Mouse (Mus musculus): ENCODE results near the gene Btg4. TPM values are rescaled to one million over a fixed set of nuclear protein-coding genes. Genes with fewer than 3 reads are reported as not detected.

Btg4 gene
- total RNA-seq, 2 experiments from 2014 or later, result not detected

- intact Hi-C loops (cut with DNase I), result loop anchor here (10.0 kb wide), 1 partner anchor 342 kb away; no protein-coding TSS in a partner anchor
- DNase-seq (ENCODE audit: low spot score in 2 of 2), result no peak
Observed at GRCm38 (mm10) chr9:51147294-51147693, 86.6 kb downstream of the Btg4 start.

DNA sequence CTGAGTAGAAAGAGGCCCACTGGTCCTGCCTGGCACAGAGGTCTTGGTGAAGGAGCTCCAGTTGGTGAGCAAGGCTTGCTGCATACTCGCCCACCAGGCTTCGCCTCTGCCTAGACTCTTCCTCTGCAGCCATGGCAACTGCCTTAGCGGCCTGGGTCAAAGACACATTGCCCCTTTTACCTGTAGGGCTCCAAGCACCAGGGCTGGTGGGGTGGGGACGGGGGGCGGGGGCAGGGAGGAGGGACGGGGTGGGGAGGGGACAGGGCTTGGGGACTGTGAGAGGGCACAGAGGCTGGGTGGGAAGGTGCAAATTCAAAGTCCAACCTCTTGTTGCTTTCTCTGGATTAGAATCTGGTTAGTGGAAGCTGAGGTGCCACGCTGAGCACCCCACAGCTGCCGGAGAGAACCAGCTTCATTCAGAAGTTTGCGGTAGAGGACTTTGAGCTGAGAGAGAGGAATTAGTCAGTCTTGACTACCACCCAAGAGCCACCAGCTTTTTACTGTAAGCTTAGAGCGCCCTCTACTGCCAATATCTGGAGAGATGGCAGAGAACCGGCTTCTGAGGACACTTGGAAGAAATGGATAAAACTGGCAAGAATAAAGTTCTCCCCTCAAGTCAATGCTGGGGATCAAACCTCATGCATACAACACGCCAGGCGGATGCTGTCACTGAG, 91.5 kb downstream of the Btg4 start:
- DNase-seq (ENCODE audit: low spot score in 2 of 2), result peak; percentile 82 to 84
- intact Hi-C loops (cut with DNase I), result loop anchor here (5.0 kb wide), 2 partner anchors 140 to 300 kb away; no protein-coding TSS in a partner anchor

DNA sequence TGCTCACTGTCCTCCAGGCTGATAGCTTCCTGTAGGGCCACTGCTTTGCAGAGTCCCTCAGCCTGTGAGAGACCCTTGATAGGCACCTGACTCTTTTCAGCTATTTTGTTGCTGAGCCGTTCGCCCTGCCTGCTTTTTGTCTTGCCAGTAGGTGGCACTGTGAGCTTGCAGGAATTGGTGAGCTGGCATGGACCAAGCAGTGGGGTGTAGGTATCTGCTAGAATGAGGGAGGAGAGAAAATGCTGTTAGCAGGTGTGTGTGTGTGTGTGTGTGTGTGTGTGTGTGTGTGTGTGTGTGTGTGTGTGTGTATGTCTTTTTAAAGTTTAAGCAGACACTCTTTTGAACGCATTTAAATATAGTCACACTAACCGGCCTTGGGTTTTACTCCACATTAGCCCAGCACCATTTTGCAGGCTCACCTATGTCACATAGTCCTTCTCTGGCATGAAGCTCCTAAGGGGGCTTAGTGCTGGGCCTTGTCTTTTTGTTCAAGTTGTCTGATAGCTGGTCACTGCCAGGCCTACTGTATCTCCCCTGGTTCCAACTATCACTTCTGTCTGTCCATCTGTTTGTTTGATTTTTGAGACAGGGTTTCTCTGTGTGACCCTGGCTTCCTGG, 101.2 kb downstream of the Btg4 start:
- DNase-seq (ENCODE audit: low spot score in 2 of 2), result peak; percentile 87 to 89
- intact Hi-C loops (cut with DNase I), result loop anchor here (1.0 to 10.0 kb wide), 2 partner anchors 130 to 783 kb away; no protein-coding TSS in a partner anchor

- no peak for DNase-seq (ENCODE audit: low spot score in 2 of 2)
- intact Hi-C loops (cut with DNase I), result loop anchor here (10.0 kb wide), 1 partner anchor 781 kb away; no protein-coding TSS in a partner anchor
Observed at GRCm38 (mm10) chr9:51163989-51164388, 103.3 kb downstream of the Btg4 start.

DNA sequence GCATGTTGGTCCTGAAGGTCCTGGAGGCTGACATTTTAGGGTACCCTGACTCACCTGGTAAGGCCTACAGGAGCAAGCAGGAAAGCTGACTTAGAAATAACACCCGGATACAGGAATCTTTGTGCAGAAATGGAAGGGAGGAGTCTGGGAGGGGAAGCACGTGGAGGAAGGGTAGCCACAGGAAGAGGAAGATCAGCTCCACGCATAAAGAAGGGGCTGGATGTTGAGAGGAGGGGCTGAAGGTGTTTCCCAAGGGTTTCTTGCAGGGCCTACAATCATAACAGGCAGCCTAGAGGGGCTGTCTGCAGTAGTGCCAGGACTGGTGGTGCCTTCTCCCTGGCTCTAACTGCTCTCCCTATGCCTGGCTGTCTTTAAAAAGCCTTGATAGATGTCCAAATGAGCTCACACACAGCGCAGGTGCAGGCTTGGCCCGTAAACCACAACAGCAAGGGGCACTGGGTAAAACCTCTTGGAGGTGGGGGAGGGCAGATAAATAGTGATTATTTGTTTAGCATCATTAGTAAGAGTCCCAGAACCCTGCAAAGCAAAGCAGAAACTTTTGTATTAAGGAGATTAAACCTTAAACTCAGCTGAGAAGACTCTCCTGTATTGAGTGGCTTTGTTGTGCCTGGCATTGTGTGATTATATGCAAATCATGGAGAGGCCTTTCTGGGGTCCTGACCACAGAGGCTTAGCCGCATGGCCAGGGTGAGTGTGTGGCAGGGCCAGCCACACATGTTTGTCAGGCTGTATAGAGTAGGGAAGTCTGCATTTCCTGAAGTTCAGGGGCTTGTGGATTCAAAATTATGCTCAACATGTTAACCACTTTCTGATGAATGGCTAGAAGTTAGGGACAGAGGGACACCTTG, 104.8 kb downstream of the Btg4 start, which contains the start of gene Gm32742:
Gm32742 (minus strand) TSS at position 206 of the 869 bp plus-strand sequence.
- DNase-seq (ENCODE audit: low spot score in 2 of 2), result no peak
- intact Hi-C loops (cut with DNase I), result loop anchor here (5.0 to 10.0 kb wide), 2 partner anchors 742 to 779 kb away; no protein-coding TSS in a partner anchor

DNA sequence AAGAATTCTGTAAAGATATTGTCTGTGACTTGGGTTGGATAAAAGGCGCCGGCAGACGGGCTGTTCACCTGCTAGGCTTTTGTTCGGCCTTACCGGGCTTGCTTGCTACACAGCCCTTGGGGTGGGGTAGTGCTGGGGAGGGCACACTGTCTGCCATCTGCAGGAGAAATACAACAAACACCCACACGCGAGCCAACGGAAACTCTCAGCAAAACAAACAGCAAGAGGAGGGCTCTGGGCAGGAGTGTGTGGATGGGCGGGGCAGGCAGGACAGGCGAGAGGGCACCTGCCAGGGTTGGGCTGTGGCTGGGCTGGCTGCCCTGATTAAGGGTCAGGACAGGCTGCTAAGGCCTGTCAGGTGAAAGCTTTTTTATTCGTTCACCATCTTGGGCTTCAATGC, 107.3 kb downstream of the Btg4 start:
- DNase-seq (ENCODE audit: low spot score in 2 of 2), result no peak
- intact Hi-C loops (cut with DNase I), result loop anchor here (5.0 to 10.0 kb wide), 2 partner anchors 739 to 777 kb away; no protein-coding TSS in a partner anchor

DNA sequence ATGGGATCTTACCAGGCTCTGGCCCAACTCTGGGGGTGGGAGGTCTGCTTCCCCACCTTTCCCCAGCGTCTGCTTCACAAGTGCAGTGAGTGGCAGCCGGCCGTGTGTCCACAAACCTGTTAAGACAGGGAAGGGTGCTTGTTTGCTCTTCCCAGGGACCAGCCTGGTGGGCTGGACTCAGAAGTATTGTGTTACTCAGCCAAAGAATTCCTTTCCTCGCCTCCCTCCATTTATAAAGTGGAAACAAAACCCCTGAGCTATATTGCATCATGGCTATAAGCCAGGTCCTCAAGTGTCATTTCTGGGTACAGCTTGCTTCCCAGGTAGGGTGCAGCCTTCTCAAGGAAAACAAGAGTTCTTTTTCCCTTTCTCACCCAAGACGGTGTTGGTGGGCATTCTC, 108.0 kb downstream of the Btg4 start:
- DNase-seq (ENCODE audit: low spot score in 2 of 2), result no peak
- intact Hi-C loops (cut with DNase I), result loop anchor here (5.0 to 10.0 kb wide), 2 partner anchors 739 to 776 kb away; no protein-coding TSS in a partner anchor

DNA sequence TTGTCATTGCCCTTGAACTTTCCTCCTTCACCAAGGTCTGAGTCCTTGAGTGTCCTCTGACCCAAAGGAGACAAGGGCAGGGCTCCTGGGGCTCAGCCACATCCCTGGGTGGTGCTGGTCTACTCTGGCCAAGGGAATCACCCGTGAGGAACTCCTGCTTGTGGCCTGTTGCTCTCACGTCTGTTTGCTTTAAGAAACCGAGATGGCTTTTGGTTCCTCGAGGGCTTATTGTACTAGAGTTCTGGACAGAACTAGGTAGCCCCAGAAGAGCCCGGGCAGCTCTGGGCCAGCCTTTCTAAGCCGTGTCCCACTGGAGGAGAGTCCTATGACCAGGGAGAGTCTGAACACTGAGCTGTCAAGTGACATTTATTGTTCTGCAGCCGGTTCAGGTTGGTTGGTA, 108.4 kb downstream of the Btg4 start:
- intact Hi-C loops (cut with DNase I), result loop anchor here (5.0 to 10.0 kb wide), 2 partner anchors 738 to 776 kb away; no protein-coding TSS in a partner anchor
- DNase-seq (ENCODE audit: low spot score in 2 of 2), result no peak

Small RNAs within 50 kb of the gene (microRNA-seq; reads per million reads assigned to microRNA genes)
- 5.5 to 9.8 reads per million in 2 experiments for gene Mir34b
- gene Mir34c, result 95.6 to 268 reads per million in 2 experiments

Other genes starting within 250 kb of the Btg4 start
- 10 to 100 TPM; 19.7 to 21.6 TPM for gene Ppp2r1b, start 215.6 kb upstream of the Btg4 start, total RNA-seq (2021)
- gene Sik2, start 51.8 kb upstream of the Btg4 start, total RNA-seq (2021), result 10 to 100 TPM; 49.0 to 54.6 TPM
- gene Layn, start 16.2 kb downstream of the Btg4 start, total RNA-seq (2021), result 10 to 100 TPM in 1 of 2 experiments, 1 to 10 TPM in 1; 8.1 to 10.3 TPM
- gene 4833427G06Rik, start 41.2 kb downstream of the Btg4 start, total RNA-seq (2021), result not detected
- not detected for gene Gm32742, start 104.6 kb downstream of the Btg4 start, total RNA-seq (2021)
- not detected for gene Pou2af1, start 152.8 kb downstream of the Btg4 start, total RNA-seq (2021)
- 1 to 10 TPM; 1.3 TPM for gene Colca2, start 217.7 kb downstream of the Btg4 start, total RNA-seq (2021)